25 mouse cellular contexts compared by ENCODE assay signal in genomic region chr5:143592926-143593325, GRCm38 (mm10). TPM values are rescaled to one million over a fixed set of nuclear protein-coding genes. Genes with fewer than 3 reads are reported as not detected.
DNase-seq lines count a peak whose midpoint lies in the region; ATAC-seq lines count a peak whose summit lies in the region.
"Had no signal": no experiment of that assay in that cellular context is flagged by ENCODE, and none has a peak within 500 bp of the region (broad histone marks: within the 10 kb centered on the region; RNA-seq: fewer than 3 reads in every experiment).

No protein-coding gene starts in this region.

- no peaks in the 10 kb centered on the region for H3K36me3 ChIP-seq in embryonic facial prominence, embryonic 14.5 days (ENCODE audit: control insufficient read depth, insufficient read depth, low read length)
- no peaks in the 10 kb centered on the region for H3K36me3 ChIP-seq in heart, embryonic 16.5 days (ENCODE audit: control insufficient read depth, insufficient read depth)
- H3K36me3 ChIP-seq in liver, embryonic 12.5 days = no peaks in the 10 kb centered on the region
- no peaks in the 10 kb centered on the region for H3K36me3 ChIP-seq in hindbrain, embryonic 16.5 days (ENCODE audit: control insufficient read depth, insufficient read depth, low read length)
- H3K36me3 ChIP-seq: embryonic facial prominence, embryonic 12.5 days; hindbrain, embryonic 15.5 days; intestine, embryonic 15.5 days; neural tube, embryonic 13.5 days had no signal

- no peak overlapping the region for H3K4me3 ChIP-seq in embryonic facial prominence, embryonic 14.5 days (ENCODE audit: low read depth, low read length)
- H3K4me3 ChIP-seq in heart, embryonic 16.5 days (ENCODE audit: low read length) = no peak overlapping the region
- no peak overlapping the region for H3K4me3 ChIP-seq in liver, embryonic 12.5 days
- H3K4me3 ChIP-seq in hindbrain, embryonic 16.5 days (ENCODE audit: low read length) = no peak overlapping the region
- H3K4me3 ChIP-seq: embryonic facial prominence, embryonic 12.5 days; forebrain, embryonic 13.5 days; hindbrain, embryonic 15.5 days; intestine, embryonic 15.5 days; neural tube, embryonic 13.5 days had no signal

- no peaks in the 10 kb centered on the region for H3K4me1 ChIP-seq in embryonic facial prominence, embryonic 14.5 days (ENCODE audit: control insufficient read depth, insufficient read depth, low read length)
- H3K4me1 ChIP-seq in heart, embryonic 16.5 days (ENCODE audit: control insufficient read depth, insufficient read depth, low read length) = peaks cover 29% of the 10 kb centered on the region
- no peaks in the 10 kb centered on the region for H3K4me1 ChIP-seq in liver, embryonic 12.5 days
- no peaks in the 10 kb centered on the region for H3K4me1 ChIP-seq in hindbrain, embryonic 16.5 days (ENCODE audit: control insufficient read depth, insufficient read depth, low read depth, low read length)
- H3K4me1 ChIP-seq: hindbrain, embryonic 15.5 days had no signal

- no peaks in the 10 kb centered on the region for H3K27me3 ChIP-seq in embryonic facial prominence, embryonic 14.5 days (replicated peaks; ENCODE audit: control insufficient read depth, insufficient read depth, low read length)
- H3K27me3 ChIP-seq in heart, embryonic 16.5 days (ENCODE audit: control insufficient read depth, insufficient read depth, low read length) = no peaks in the 10 kb centered on the region
- 0 out of 2 replicates have a peak, but pooled peaks cover 2% of the 10 kb centered on the region for H3K27me3 ChIP-seq in liver, embryonic 12.5 days (replicated peaks)
- H3K27me3 ChIP-seq in hindbrain, embryonic 16.5 days (replicated peaks; ENCODE audit: control insufficient read depth, insufficient read depth, low read length) = no peaks in the 10 kb centered on the region
- H3K27me3 ChIP-seq: embryonic facial prominence, embryonic 12.5 days; forebrain, embryonic 13.5 days; hindbrain, embryonic 15.5 days; intestine, embryonic 15.5 days; neural tube, embryonic 13.5 days; Patski had no signal

- peak; percentile 9 for DNase-seq in gastrocnemius, postnatal 25 days
- DNase-seq in gastrocnemius, adult 8-10 months (ENCODE audit: low spot score in 2 of 2) = no peak
- DNase-seq in 3T3-L1 (ENCODE audit: low read depth, low spot score) = peak; percentile 97
- DNase-seq in embryonic facial prominence, embryonic 14.5 days (ENCODE audit: low spot score) = peak; percentile 28
- DNase-seq: adrenal gland, adult 2 months; cerebellum, adult 18-20 months; cerebellum, postnatal 14 days; gastrocnemius, postnatal 14 days; kidney, adult 9 months; kidney, postnatal 14 days; lung, embryonic 14.5 days; midbrain, embryonic 14.5 days; thymus, postnatal 14 days had no signal

- no peak overlapping the region for H3K9ac ChIP-seq in embryonic facial prominence, embryonic 14.5 days (ENCODE audit: low read depth, low read length)
- H3K9ac ChIP-seq in heart, embryonic 16.5 days (ENCODE audit: low read length) = no peak overlapping the region
- H3K9ac ChIP-seq in liver, embryonic 12.5 days = no peak overlapping the region
- H3K9ac ChIP-seq in hindbrain, embryonic 16.5 days (ENCODE audit: low read depth, low read length) = no peak overlapping the region
- H3K9ac ChIP-seq: embryonic facial prominence, embryonic 12.5 days; forebrain, embryonic 13.5 days; hindbrain, embryonic 15.5 days; intestine, embryonic 15.5 days; liver, embryonic 14.5 days; lung, embryonic 14.5 days; neural tube, embryonic 13.5 days had no signal

- peaks cover 8% of the 10 kb centered on the region; the same call in 1 of the 2 replicates for H3K9me3 ChIP-seq in embryonic facial prominence, embryonic 14.5 days (ENCODE audit: control insufficient read depth, low read length)
- H3K9me3 ChIP-seq in heart, embryonic 16.5 days (replicated peaks; ENCODE audit: control insufficient read depth, low read length) = peaks cover 2% of the 10 kb centered on the region; the same call in 1 of the 2 replicates
- no peaks in the 10 kb centered on the region for H3K9me3 ChIP-seq in liver, embryonic 12.5 days (replicated peaks)
- no peaks in the 10 kb centered on the region for H3K9me3 ChIP-seq in hindbrain, embryonic 16.5 days (ENCODE audit: control insufficient read depth, low read length)
- H3K9me3 ChIP-seq: embryonic facial prominence, embryonic 12.5 days; forebrain, embryonic 13.5 days; hindbrain, embryonic 15.5 days; intestine, embryonic 15.5 days had no signal

- 48% methylated on average over 5 of the region's 5 CpGs for WGBS in embryonic facial prominence, embryonic 14.5 days
- WGBS in heart, embryonic 16.5 days = 29% methylated on average over 5 of the region's 5 CpGs
- 60% methylated on average over 5 of the region's 5 CpGs for WGBS in liver, embryonic 12.5 days (ENCODE audit: insufficient replicate concordance)
- 75% methylated on average over 5 of the region's 5 CpGs for WGBS in hindbrain, embryonic 16.5 days

- no peak overlapping the region for H3K27ac ChIP-seq in embryonic facial prominence, embryonic 14.5 days (replicated peaks; ENCODE audit: low read depth, low read length)
- peak overlapping the region; percentile 91 for H3K27ac ChIP-seq in heart, embryonic 16.5 days (ENCODE audit: low read length)
- no peak overlapping the region for H3K27ac ChIP-seq in liver, embryonic 12.5 days
- no peak overlapping the region for H3K27ac ChIP-seq in hindbrain, embryonic 16.5 days (ENCODE audit: low read depth, low read length)
- H3K27ac ChIP-seq: embryonic facial prominence, embryonic 12.5 days; forebrain, embryonic 13.5 days; hindbrain, embryonic 15.5 days; intestine, embryonic 15.5 days; liver, embryonic 14.5 days; neural tube, embryonic 13.5 days had no signal

- peak; percentile 26; the same call in 1 of the 2 replicates for ATAC-seq in embryonic facial prominence, embryonic 14.5 days (ENCODE audit: low read depth)
- peak; percentile 88 for ATAC-seq in heart, embryonic 16.5 days (replicated peaks; ENCODE audit: extremely low read depth, insufficient read depth, low FRiP score)
- ATAC-seq in liver, embryonic 12.5 days = no peak
- ATAC-seq in monocyte, adult 5-6 weeks (replicated peaks; ENCODE audit: insufficient number of reproducible peaks, low FRiP score, low TSS enrichment, poor library complexity, severe bottlenecking) = no peak
- ATAC-seq in hindbrain, embryonic 16.5 days = no peak
- ATAC-seq: CD4-positive, CD25-positive, alpha-beta regulatory T cell, adult 4 months; forebrain, embryonic 13.5 days; intestine, embryonic 15.5 days; Patski had no signal

- no peak overlapping the region for H3K4me2 ChIP-seq in embryonic facial prominence, embryonic 14.5 days (ENCODE audit: low read depth, low read length)
- no peak overlapping the region for H3K4me2 ChIP-seq in heart, embryonic 16.5 days (ENCODE audit: low read depth, low read length)
- no peak overlapping the region for H3K4me2 ChIP-seq in liver, embryonic 12.5 days
- no peak overlapping the region for H3K4me2 ChIP-seq in hindbrain, embryonic 16.5 days (ENCODE audit: low read length)
- H3K4me2 ChIP-seq: embryonic facial prominence, embryonic 12.5 days; forebrain, embryonic 13.5 days; hindbrain, embryonic 15.5 days; intestine, embryonic 15.5 days; lung, embryonic 14.5 days; neural tube, embryonic 13.5 days had no signal

RNA-seq across cellular contexts. Expression of gene Cyth3, which starts 29.3 kb away (rescaled TPM):
- 10 to 100 TPM; 13.9 to 16.9 TPM for total RNA-seq in gastrocnemius, postnatal 25 days (2021)
- total RNA-seq in gastrocnemius, adult 8-10 months (2022) = 10 to 100 TPM in 1 of 4 experiments, 1 to 10 TPM in 3; 5.8 to 10.3 (median 9.2) TPM
- polyA plus RNA-seq in embryonic facial prominence, embryonic 14.5 days (2014; fragmentation: Nextera tagmentation; extraction: Ambion mirVana) = 52.0 and 61.2 TPM in 2 replicates
- 59.2 and 59.4 TPM in 2 replicates for polyA plus RNA-seq in heart, embryonic 16.5 days (2015; fragmentation: Nextera tagmentation; extraction: Ambion mirVana)
- polyA plus RNA-seq in liver, embryonic 12.5 days (2016; fragmentation: Nextera tagmentation; extraction: Ambion mirVana) = 46.0 and 47.7 TPM in 2 replicates
- total RNA-seq in monocyte, adult 5-6 weeks (2017) = 129 to 134 TPM (median 132 TPM) in 3 replicates
- polyA plus RNA-seq in hindbrain, embryonic 16.5 days (2015; fragmentation: Nextera tagmentation; extraction: Ambion mirVana) = 41.6 and 45.8 TPM in 2 replicates

Comparison
In these comparisons a context has a peak if more than half of its experiments do, and no peak if none do; other contexts are left out.
1. DNase-seq: peak in gastrocnemius, postnatal 25 days (single experiment), 3T3-L1 (single experiment) and embryonic facial prominence, embryonic 14.5 days (single experiment); none in gastrocnemius, adult 8-10 months (0 of 2).
2. ATAC-seq: peak in embryonic facial prominence, embryonic 14.5 days (single experiment) and heart, embryonic 16.5 days (single experiment); none in liver, embryonic 12.5 days (single experiment), monocyte, adult 5-6 weeks (single experiment) and hindbrain, embryonic 16.5 days (single experiment).